Mouse (Mus musculus) B cell, adult 67 days (primary cell): ENCODE results near the gene BC024063. TPM values are rescaled to one million over a fixed set of nuclear protein-coding genes. Genes with fewer than 3 reads are reported as not detected.

ENCODE experiments used
- total RNA-seq, 2 experiments: library from RNA; stranded (reverse); gene quantifications; 4 replicates each; pipeline ENCODE4 v1.2.4; 2023

BC024063 gene
- total RNA-seq, result 10 to 100 TPM; 13.0 to 15.3 TPM

DNA sequence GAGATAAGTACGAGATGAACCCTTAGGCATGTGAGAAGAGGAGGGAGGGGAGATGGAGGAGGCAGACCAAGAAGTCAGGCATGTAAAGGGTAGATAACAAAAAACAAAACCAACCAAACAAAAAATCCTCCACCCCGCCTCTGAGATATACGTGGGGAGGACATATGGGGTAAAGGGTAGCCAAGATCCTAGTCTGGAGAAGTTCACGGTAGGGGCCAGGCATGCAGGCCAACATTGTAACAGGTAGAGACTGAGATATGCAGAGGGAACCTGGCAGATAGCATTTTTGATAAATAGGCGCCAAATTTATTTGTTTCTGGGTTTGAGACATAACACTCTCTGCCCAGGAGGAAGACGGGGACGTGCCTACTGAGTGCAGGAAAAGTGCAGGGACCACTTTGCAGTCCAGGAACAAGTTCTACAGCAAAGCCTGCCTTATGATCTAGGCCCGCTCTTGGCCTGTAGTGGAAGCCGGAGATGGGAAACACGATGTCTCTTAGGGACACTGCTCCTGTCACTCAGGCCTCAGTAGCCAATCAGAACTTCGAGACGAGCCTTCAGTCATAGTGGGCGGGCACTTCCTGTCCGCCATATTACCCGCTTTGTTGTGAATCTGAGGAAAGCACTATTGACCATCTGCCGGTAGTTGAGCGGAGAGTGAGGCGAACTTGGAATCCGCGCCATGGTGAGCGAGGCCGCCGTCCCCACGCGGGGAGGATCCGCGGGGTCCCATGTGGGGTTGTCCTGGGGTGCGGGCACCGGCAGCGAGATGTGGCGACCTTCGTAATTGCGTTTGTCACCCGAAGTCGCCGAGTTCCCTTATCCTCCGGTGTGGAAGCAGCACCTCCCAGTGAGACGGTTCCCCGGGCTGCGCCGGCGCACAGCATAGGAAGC is at the start of gene BC024063:
Gene BC024063, plus strand, starts transcription at position 626 of the 894 bp plus-strand sequence.

GRCm38 (mm10) chr10:82047597-82048459 is 35.3 kb upstream of the BC024063 start, which contains the start of gene Zfp873:
Zfp873 (plus strand) TSS chr10:82048123.

DNA sequence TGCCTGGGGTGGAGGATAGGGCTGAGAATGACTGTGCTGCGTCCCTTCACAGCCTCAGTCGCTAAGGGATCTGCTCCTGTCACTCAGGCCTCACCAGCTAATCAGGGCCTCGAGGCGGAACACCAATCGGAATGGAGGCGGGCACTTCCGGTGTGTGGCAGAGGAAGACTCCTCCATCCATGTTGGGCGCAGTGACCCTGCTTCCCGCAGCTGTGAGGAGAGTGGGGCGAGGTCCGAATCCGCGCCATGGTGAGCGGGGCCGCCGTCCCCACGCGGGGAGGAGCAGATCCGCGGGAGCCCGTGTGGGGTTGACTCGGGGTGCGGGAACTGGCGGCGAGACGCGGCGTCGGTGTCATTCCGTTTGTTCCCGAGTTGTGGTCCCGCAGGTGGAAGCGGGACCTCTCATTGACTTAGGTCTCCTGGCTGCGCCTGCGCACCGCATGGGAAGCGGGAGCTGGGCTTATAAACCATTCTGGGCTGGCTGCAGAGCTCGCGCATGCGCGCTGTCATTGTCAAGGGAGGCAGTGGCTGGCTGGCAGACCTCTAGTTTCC is 44.8 kb downstream of the BC024063 start, which contains the start of gene AU041133:
Gene AU041133, plus strand, starts transcription at position 164 of the 552 bp plus-strand sequence.

Other genes starting within 250 kb of the BC024063 start
- 1 to 10 TPM; 5.7 to 5.8 TPM for gene Gm32687, start 219.4 kb upstream of the BC024063 start, total RNA-seq
- gene Zfp781, start 152.9 kb upstream of the BC024063 start, total RNA-seq, result 1 to 10 TPM; 3.5 to 3.9 TPM
- gene Zfp873, start 35.2 kb upstream of the BC024063 start, total RNA-seq, result 10 to 100 TPM; 13.7 to 14.5 TPM
- 10 to 100 TPM; 10.8 to 14.4 TPM for gene AU041133, start 44.7 kb downstream of the BC024063 start, total RNA-seq
- 1 to 10 TPM; 6.1 to 6.5 TPM for gene Zfp938, start 157.9 kb downstream of the BC024063 start, total RNA-seq
- not detected for gene 4932415D10Rik, start 233.2 kb downstream of the BC024063 start, total RNA-seq